10 mouse cellular contexts compared by ENCODE assay signal in genomic region chr11:115231168-115231915, GRCm38 (mm10). TPM values are rescaled to one million over a fixed set of nuclear protein-coding genes. Genes with fewer than 3 reads are reported as not detected.
DNase-seq lines count a peak whose midpoint lies in the region; ATAC-seq lines count a peak whose summit lies in the region.
"Had no signal": no experiment of that assay in that cellular context is flagged by ENCODE, and none has a peak within 500 bp of the region (broad histone marks: within the 10 kb centered on the region; RNA-seq: fewer than 3 reads in every experiment).

No protein-coding gene starts in this region.

- 57% methylated on average over 14 of the region's 14 CpGs for WGBS in midbrain, embryonic 12.5 days
- WGBS in midbrain, embryonic 15.5 days = 59% methylated on average over 14 of the region's 14 CpGs
- WGBS in hindbrain, embryonic 15.5 days = 55% methylated on average over 14 of the region's 14 CpGs
- 43% methylated on average over 14 of the region's 14 CpGs for WGBS in limb, embryonic 10.5 days

- H3K9ac ChIP-seq in midbrain, embryonic 12.5 days (replicated peaks) = no peak overlapping the region
- no peak overlapping the region for H3K9ac ChIP-seq in midbrain, embryonic 15.5 days
- H3K9ac ChIP-seq in hindbrain, embryonic 15.5 days = no peak overlapping the region
- H3K9ac ChIP-seq: liver, embryonic 14.5 days had no signal

- H3K4me3 ChIP-seq in midbrain, embryonic 12.5 days = no peak overlapping the region
- no peak overlapping the region for H3K4me3 ChIP-seq in midbrain, embryonic 15.5 days
- no peak overlapping the region for H3K4me3 ChIP-seq in hindbrain, embryonic 15.5 days
- H3K4me3 ChIP-seq in limb, embryonic 10.5 days = no peak overlapping the region

- no peaks in the 10 kb centered on the region for H3K9me3 ChIP-seq in midbrain, embryonic 12.5 days
- H3K9me3 ChIP-seq in midbrain, embryonic 15.5 days = no peaks in the 10 kb centered on the region
- H3K9me3 ChIP-seq in hindbrain, embryonic 15.5 days = no peaks in the 10 kb centered on the region
- H3K9me3 ChIP-seq in limb, embryonic 10.5 days (replicated peaks) = no peaks in the 10 kb centered on the region

- H3K36me3 ChIP-seq in midbrain, embryonic 12.5 days = no peaks in the 10 kb centered on the region
- H3K36me3 ChIP-seq in midbrain, embryonic 15.5 days (replicated peaks) = no peaks in the 10 kb centered on the region
- no peaks in the 10 kb centered on the region for H3K36me3 ChIP-seq in hindbrain, embryonic 15.5 days
- H3K36me3 ChIP-seq in limb, embryonic 10.5 days = 0 out of 2 replicates have a peak, but pooled peaks cover 3% of the 10 kb centered on the region

- peak overlapping the region; percentile 22; the same call in 1 of the 2 replicates for H3K27ac ChIP-seq in midbrain, embryonic 12.5 days (replicated peaks)
- H3K27ac ChIP-seq in midbrain, embryonic 15.5 days = no peak overlapping the region
- peak overlapping the region; percentile 32; the same call in 1 of the 2 replicates for H3K27ac ChIP-seq in hindbrain, embryonic 15.5 days (replicated peaks)
- no peak overlapping the region for H3K27ac ChIP-seq in limb, embryonic 10.5 days
- H3K27ac ChIP-seq: liver, embryonic 14.5 days had no signal

- peaks cover 81% of the 10 kb centered on the region for H3K4me1 ChIP-seq in midbrain, embryonic 12.5 days
- peaks cover 65% of the 10 kb centered on the region for H3K4me1 ChIP-seq in midbrain, embryonic 15.5 days
- H3K4me1 ChIP-seq in hindbrain, embryonic 15.5 days (replicated peaks) = peaks cover 78% of the 10 kb centered on the region
- peaks cover 75% of the 10 kb centered on the region for H3K4me1 ChIP-seq in limb, embryonic 10.5 days

- peak; percentile 72 for DNase-seq in yolk sac, embryonic 10.5 days (ENCODE audit: low spot score)
- no peak for DNase-seq in cerebellum, postnatal 14 days
- no peak for DNase-seq in limb, embryonic 10.5 days (ENCODE audit: low spot score)
- DNase-seq in layer of hippocampus, adult 9-10 months (ENCODE audit: low spot score) = no peak
- DNase-seq: adrenal gland, postnatal 10 days had no signal

- H3K27me3 ChIP-seq in midbrain, embryonic 12.5 days = peaks cover 24% of the 10 kb centered on the region
- H3K27me3 ChIP-seq in midbrain, embryonic 15.5 days (replicated peaks) = no peaks in the 10 kb centered on the region; the same call in 1 of the 2 replicates
- H3K27me3 ChIP-seq in hindbrain, embryonic 15.5 days = 0 out of 2 replicates have a peak, but pooled peaks cover 7% of the 10 kb centered on the region
- peaks cover 94% of the 10 kb centered on the region for H3K27me3 ChIP-seq in limb, embryonic 10.5 days (ENCODE audit: low read depth, poor library complexity, severe bottlenecking)

- H3K4me2 ChIP-seq in midbrain, embryonic 12.5 days (replicated peaks) = 0 out of 2 replicates have a peak overlapping the region, but pooled peaks have one; percentile 5
- H3K4me2 ChIP-seq in midbrain, embryonic 15.5 days = no peak overlapping the region
- no peak overlapping the region for H3K4me2 ChIP-seq in hindbrain, embryonic 15.5 days

- no peak for ATAC-seq in midbrain, embryonic 12.5 days (ENCODE audit: low FRiP score, low read depth)
- ATAC-seq in midbrain, embryonic 15.5 days (replicated peaks) = no peak
- ATAC-seq in hindbrain, embryonic 15.5 days (ENCODE audit: low FRiP score, low read depth) = no peak
- ATAC-seq in megakaryocyte, adult 5-6 weeks (ENCODE audit: poor library complexity, severe bottlenecking) = peak; percentile 74

RNA-seq across cellular contexts. Expression of gene Grin2c, which starts 35.7 kb away (rescaled TPM):
- 0.06 and 0.17 TPM in 2 replicates for polyA plus RNA-seq in midbrain, embryonic 12.5 days (2016; fragmentation: Nextera tagmentation; extraction: Ambion mirVana)
- 0.21 and 0.26 TPM in 2 replicates for polyA plus RNA-seq in midbrain, embryonic 15.5 days (2015; fragmentation: Nextera tagmentation; extraction: Ambion mirVana)
- polyA plus RNA-seq in hindbrain, embryonic 15.5 days (2015; fragmentation: Nextera tagmentation; extraction: Ambion mirVana) = 0.64 and 0.73 TPM in 2 replicates
- 0.05 TPM in 1 of 2 replicates, not detected in the other for total RNA-seq in megakaryocyte, adult 5-6 weeks (2015)
- total RNA-seq in megakaryocyte, adult 5-6 weeks (2017) = not detected in 2 replicates
- polyA plus RNA-seq in limb, embryonic 10.5 days (2016; fragmentation: Nextera tagmentation; extraction: Ambion mirVana) = 0.11 and 0.34 TPM in 2 replicates

RNA-seq across cellular contexts. Expression of gene Nat9, which starts 43.7 kb away (rescaled TPM):
- 18.5 and 19.2 TPM in 2 replicates for polyA plus RNA-seq in midbrain, embryonic 12.5 days (2016; fragmentation: Nextera tagmentation; extraction: Ambion mirVana)
- polyA plus RNA-seq in midbrain, embryonic 15.5 days (2015; fragmentation: Nextera tagmentation; extraction: Ambion mirVana) = 22.5 and 25.5 TPM in 2 replicates
- 19.1 and 20.4 TPM in 2 replicates for polyA plus RNA-seq in hindbrain, embryonic 15.5 days (2015; fragmentation: Nextera tagmentation; extraction: Ambion mirVana)
- 16.1 and 17.7 TPM in 2 replicates for total RNA-seq in megakaryocyte, adult 5-6 weeks (2015)
- total RNA-seq in megakaryocyte, adult 5-6 weeks (2017) = 23.9 and 36.1 TPM in 2 replicates
- polyA plus RNA-seq in limb, embryonic 10.5 days (2016; fragmentation: Nextera tagmentation; extraction: Ambion mirVana) = 15.6 and 22.7 TPM in 2 replicates

RNA-seq across cellular contexts. Expression of gene Tmem104, which starts 44.1 kb away (rescaled TPM):
- 7.9 and 9.2 TPM in 2 replicates for polyA plus RNA-seq in midbrain, embryonic 12.5 days (2016; fragmentation: Nextera tagmentation; extraction: Ambion mirVana)
- 12.6 and 15.3 TPM in 2 replicates for polyA plus RNA-seq in midbrain, embryonic 15.5 days (2015; fragmentation: Nextera tagmentation; extraction: Ambion mirVana)
- 15.1 and 17.5 TPM in 2 replicates for polyA plus RNA-seq in hindbrain, embryonic 15.5 days (2015; fragmentation: Nextera tagmentation; extraction: Ambion mirVana)
- 23.9 and 25.7 TPM in 2 replicates for total RNA-seq in megakaryocyte, adult 5-6 weeks (2015)
- 6.1 and 8.7 TPM in 2 replicates for total RNA-seq in megakaryocyte, adult 5-6 weeks (2017)
- 9.1 and 9.8 TPM in 2 replicates for polyA plus RNA-seq in limb, embryonic 10.5 days (2016; fragmentation: Nextera tagmentation; extraction: Ambion mirVana)

RNA-seq across cellular contexts. Expression of gene Fdxr, which starts 45.5 kb away (rescaled TPM):
- polyA plus RNA-seq in midbrain, embryonic 12.5 days (2016; fragmentation: Nextera tagmentation; extraction: Ambion mirVana) = 15.9 and 18.4 TPM in 2 replicates
- 21.5 and 22.1 TPM in 2 replicates for polyA plus RNA-seq in midbrain, embryonic 15.5 days (2015; fragmentation: Nextera tagmentation; extraction: Ambion mirVana)
- polyA plus RNA-seq in hindbrain, embryonic 15.5 days (2015; fragmentation: Nextera tagmentation; extraction: Ambion mirVana) = 21.3 and 21.6 TPM in 2 replicates
- 4.4 and 5.6 TPM in 2 replicates for total RNA-seq in megakaryocyte, adult 5-6 weeks (2015)
- 9.9 and 14.3 TPM in 2 replicates for total RNA-seq in megakaryocyte, adult 5-6 weeks (2017)
- polyA plus RNA-seq in limb, embryonic 10.5 days (2016; fragmentation: Nextera tagmentation; extraction: Ambion mirVana) = 18.2 and 19.3 TPM in 2 replicates

Comparison
In these comparisons a context has a peak if more than half of its experiments do, and no peak if none do; other contexts are left out.
1. H3K27ac ChIP-seq: peak in midbrain, embryonic 12.5 days (single experiment) and hindbrain, embryonic 15.5 days (single experiment); none in midbrain, embryonic 15.5 days (single experiment) and limb, embryonic 10.5 days (single experiment).